Mouse (Mus musculus) midbrain, embryonic 10.5 days (tissue): ENCODE data around the gene 4930402H24Rik. TPM values are rescaled to one million over a fixed set of nuclear protein-coding genes. Genes with fewer than 3 reads are reported as not detected.

Source experiments
- DNase-seq: peaks from one replicate; pipeline ENCODE4 v3.0.0-alpha.2; 2017; ENCODE audit warnings: low spot score
- H3K27ac ChIP-seq: fragments of 300-500 bp; sonication (generic); replicated peaks from 2 replicates; pipeline ENCODE4 v1.5.1; 2016; ENCODE audit warnings: mild to moderate bottlenecking
- H3K27me3 ChIP-seq: fragments of 300-500 bp; sonication (generic); 2 replicates; pipeline ENCODE4 v1.6.1; 2016; ENCODE audit warnings: low read depth, mild to moderate bottlenecking; ENCODE audit not compliant: poor library complexity, severe bottlenecking
- H3K36me3 ChIP-seq: fragments of 300-500 bp; sonication (generic); 2 replicates; pipeline ENCODE4 v1.6.1; 2016; ENCODE audit warnings: mild to moderate bottlenecking, moderate library complexity
- H3K4me1 ChIP-seq: fragments of 300-500 bp; sonication (generic); 2 replicates; pipeline ENCODE4 v1.6.1; 2016
- H3K4me3 ChIP-seq: fragments of 300-500 bp; sonication (generic); 2 replicates; pipeline ENCODE4 v1.5.1; 2016; ENCODE audit warnings: mild to moderate bottlenecking, moderate library complexity
- H3K9me3 ChIP-seq: fragments of 300-500 bp; sonication (generic); replicated peaks from 2 replicates; pipeline ENCODE4 v1.6.1; 2016; ENCODE audit warnings: mild to moderate bottlenecking
- WGBS: fragments of 180-500 bp; shearing (Covaris S2); methylation state at CpG from one replicate; pipeline ENCODE4 v1.1.7; 2016; 5-methylcytosine and 5-hydroxymethylcytosine counted together
- polyA plus RNA-seq: library from polyadenylated mRNA; unstranded; fragments of >200 nt; fragmentation: Nextera tagmentation; extraction: Ambion mirVana; gene quantifications from 2 replicates; pipeline ENCODE4 v1.2.1, GENCODE M21; 2016

4930402H24Rik gene
- polyA plus RNA-seq, 1 experiment from 2014 or later = 28.3 TPM

DNA sequence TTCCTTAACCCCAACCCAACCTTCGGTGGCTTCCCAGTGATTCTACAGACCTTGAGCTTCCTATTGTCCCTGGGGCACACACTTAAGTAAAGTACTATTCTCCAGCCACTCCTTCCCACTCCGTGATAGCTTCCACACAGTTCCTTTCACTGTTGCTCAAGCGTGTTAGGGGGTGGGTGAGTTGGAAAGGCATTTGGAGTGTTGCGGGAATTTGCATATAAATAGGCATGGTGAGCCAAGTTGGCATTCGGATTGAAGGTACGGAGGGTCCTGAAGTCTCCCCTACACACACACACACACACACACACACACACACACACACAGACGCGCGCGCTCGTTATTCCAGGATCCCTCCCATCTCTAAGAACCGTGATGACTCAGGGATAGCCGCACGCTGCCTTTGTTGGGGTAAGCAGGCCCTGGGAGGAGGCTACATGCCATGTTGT, 208.4 kb downstream of the 4930402H24Rik start:
- no peaks in the 10 kb centered on the region for H3K36me3 ChIP-seq
- H3K4me1 ChIP-seq = peaks cover 22% of the 10 kb centered on the region
- 3% methylated on average over 14 of the region's 14 CpGs for WGBS
- peak overlapping the region; percentile 70 for H3K4me3 ChIP-seq
- H3K27ac ChIP-seq = peak overlapping the region; percentile 10
- no peaks in the 10 kb centered on the region for H3K9me3 ChIP-seq
- H3K27me3 ChIP-seq = peaks cover 70% of the 10 kb centered on the region
- DNase-seq = peak; percentile 22

GRCm38 (mm10) chr2:130697153-130697810, 208.9 kb downstream of the 4930402H24Rik start, which contains the start of gene Slc4a11:
TSS of gene Slc4a11 (minus strand) at chr2:130697519.
- H3K4me1 ChIP-seq = peaks cover 22% of the 10 kb centered on the region
- WGBS = under 1% methylated on average over 65 of the region's 65 CpGs
- H3K27me3 ChIP-seq = peaks cover 70% of the 10 kb centered on the region
- DNase-seq = peak; percentile 63
- no peaks in the 10 kb centered on the region for H3K9me3 ChIP-seq
- no peaks in the 10 kb centered on the region for H3K36me3 ChIP-seq
- H3K27ac ChIP-seq = peak within 1 kb of the TSS; percentile 10
- H3K4me3 ChIP-seq = peak within 1 kb of the TSS; percentile 70

GRCm38 (mm10) chr2:130696700-130697152, 209.5 kb downstream of the 4930402H24Rik start:
- peaks cover 22% of the 10 kb centered on the region for H3K4me1 ChIP-seq
- WGBS = under 1% methylated on average over 31 of the region's 31 CpGs
- H3K9me3 ChIP-seq = no peaks in the 10 kb centered on the region
- DNase-seq = no peak
- peak overlapping the region; percentile 70 for H3K4me3 ChIP-seq
- H3K27ac ChIP-seq = no peak overlapping the region
- no peaks in the 10 kb centered on the region for H3K36me3 ChIP-seq
- H3K27me3 ChIP-seq = peaks cover 70% of the 10 kb centered on the region

DNA sequence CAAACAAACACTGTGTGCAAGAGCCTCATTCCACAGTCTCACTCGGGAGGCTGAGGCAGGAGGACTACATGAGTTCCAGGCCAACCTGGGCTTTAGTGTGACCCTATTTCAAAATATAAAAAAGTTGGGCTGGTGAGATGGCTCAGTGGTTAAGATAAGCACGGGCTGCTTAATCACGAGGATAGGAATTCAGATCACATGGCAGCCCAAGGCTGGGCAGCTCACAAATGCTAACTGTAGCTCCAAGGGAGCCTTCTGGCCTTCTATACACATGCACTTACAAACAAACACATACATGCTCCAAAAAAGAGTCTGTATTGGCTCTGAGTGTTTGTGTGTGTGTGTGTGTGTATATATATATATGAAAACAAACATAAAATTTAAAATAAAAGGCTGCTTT, 212.6 kb downstream of the 4930402H24Rik start:
- H3K9me3 ChIP-seq = no peaks in the 10 kb centered on the region
- H3K27me3 ChIP-seq = peaks cover 48% of the 10 kb centered on the region
- WGBS = 46% methylated on average over 3 of the region's 3 CpGs
- H3K4me1 ChIP-seq = peaks cover 22% of the 10 kb centered on the region
- no peak for DNase-seq
- H3K27ac ChIP-seq = no peak overlapping the region
- no peaks in the 10 kb centered on the region for H3K36me3 ChIP-seq
- H3K4me3 ChIP-seq = no peak overlapping the region

DNA sequence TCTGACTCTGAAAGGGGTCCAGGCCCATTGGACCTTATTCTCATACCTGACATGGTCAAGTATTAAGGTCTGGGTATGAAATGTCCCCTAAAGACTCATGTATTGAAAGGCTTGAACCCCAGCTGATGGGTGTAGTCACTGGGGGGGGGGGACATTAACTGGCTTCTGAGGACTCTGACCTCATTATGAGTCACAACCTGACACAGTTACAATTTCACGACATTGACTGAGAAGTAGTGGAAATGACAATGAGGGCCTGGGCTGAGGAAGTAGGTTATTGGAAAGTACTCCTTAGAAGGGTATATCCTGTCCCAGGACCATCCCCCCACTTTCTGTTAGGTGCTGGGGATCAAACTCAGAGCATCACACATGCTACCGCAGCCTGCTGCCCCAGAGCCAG, 217.2 kb downstream of the 4930402H24Rik start:
- Histone ChIP-seq H3K4me1 (no peaks in the 10 kb centered on the region), H3K27me3 (peaks cover 2% of the 10 kb centered on the region), H3K36me3 (peaks cover 28% of the 10 kb centered on the region), H3K27ac (no peak overlapping the region), H3K9me3 (no peaks in the 10 kb centered on the region), H3K4me3 (no peak overlapping the region)
- DNase-seq = no peak
- 80% methylated on average over 2 of the region's 2 CpGs for WGBS

DNA sequence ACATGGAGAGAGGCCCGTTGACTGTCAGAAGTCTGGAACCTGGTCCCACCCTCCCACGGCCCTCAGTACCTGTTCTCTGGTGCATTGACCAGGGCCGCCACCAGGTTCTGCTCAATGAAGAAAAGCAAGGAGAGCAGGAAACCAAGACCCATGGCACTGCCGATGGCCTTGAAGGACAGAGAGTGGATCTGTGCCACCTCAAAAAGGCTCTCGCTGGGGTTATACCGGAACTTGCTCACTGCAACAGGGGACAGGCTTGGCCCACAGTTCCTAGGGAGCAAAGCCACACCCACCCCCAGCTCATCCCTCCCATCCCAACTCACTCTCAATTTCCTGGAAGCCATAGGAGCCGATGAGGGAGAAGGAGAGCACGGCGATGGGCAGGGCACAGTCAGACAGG, 220.8 kb downstream of the 4930402H24Rik start:
- Histone ChIP-seq H3K36me3 (peaks cover 64% of the 10 kb centered on the region), H3K4me3 (no peak overlapping the region), H3K4me1 (no peaks in the 10 kb centered on the region), H3K27ac (no peak overlapping the region), H3K27me3 (no peaks in the 10 kb centered on the region), H3K9me3 (no peaks in the 10 kb centered on the region)
- no peak for DNase-seq
- WGBS = 88% methylated on average over 9 of the region's 9 CpGs

- Histone ChIP-seq H3K27me3 (no peaks in the 10 kb centered on the region), H3K4me1 (no peaks in the 10 kb centered on the region), H3K27ac (no peak overlapping the region), H3K9me3 (no peaks in the 10 kb centered on the region), H3K36me3 (peaks cover 99% of the 10 kb centered on the region), H3K4me3 (no peak overlapping the region)
- DNase-seq = no peak
- WGBS = 88% methylated on average over 3 of the region's 3 CpGs
These were observed 224.7 kb downstream of the 4930402H24Rik start for GRCm38 (mm10) chr2:130681531-130681930.

DNA sequence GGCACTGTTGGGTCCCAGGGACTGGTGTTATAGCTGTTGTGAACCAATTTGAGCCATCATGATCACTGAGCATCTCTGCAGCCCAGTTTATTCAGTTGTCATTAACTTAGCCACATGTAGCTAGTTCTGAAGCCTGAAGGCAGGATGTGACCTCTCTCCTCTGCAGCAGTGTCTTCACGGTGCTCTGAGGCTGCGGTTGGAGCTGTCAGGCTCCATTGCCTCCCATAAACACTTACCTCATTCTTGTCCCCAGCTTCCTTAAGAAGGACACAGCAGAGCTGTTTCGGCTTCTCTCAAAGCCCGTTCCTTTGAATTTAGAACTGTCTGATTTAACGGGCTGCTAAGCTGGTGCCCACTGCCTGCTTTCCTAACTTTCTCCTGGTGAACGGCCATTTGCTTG, 226.3 kb downstream of the 4930402H24Rik start:
- Histone ChIP-seq H3K27ac (no peak overlapping the region), H3K4me3 (no peak overlapping the region), H3K4me1 (no peaks in the 10 kb centered on the region), H3K36me3 (peaks cover 100% of the 10 kb centered on the region), H3K9me3 (no peaks in the 10 kb centered on the region), H3K27me3 (no peaks in the 10 kb centered on the region)
- DNase-seq = no peak
- 92% methylated on average over 6 of the region's 6 CpGs for WGBS

DNA sequence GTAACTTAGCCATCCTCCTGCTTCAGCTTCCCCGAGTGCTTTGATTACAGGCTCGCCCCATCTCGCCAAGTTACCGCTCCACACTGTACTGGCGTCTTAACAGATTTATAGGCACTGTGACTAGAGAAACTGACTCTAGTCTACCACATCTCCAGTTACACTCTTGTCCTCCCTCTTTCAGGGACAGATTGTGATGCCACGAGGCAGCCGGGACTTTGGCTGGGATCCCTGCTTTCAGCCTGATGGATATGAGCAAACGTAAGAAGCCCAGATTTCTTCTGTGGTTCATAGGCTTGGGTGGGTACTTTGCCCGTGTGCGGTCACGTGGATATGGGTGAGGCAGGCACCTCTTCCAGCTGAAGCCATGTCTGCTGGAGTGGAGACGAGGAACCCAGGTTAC, 227.1 kb downstream of the 4930402H24Rik start:
- Histone ChIP-seq H3K9me3 (no peaks in the 10 kb centered on the region), H3K4me3 (no peak overlapping the region), H3K4me1 (no peaks in the 10 kb centered on the region), H3K27ac (no peak overlapping the region), H3K36me3 (peaks cover 100% of the 10 kb centered on the region), H3K27me3 (no peaks in the 10 kb centered on the region)
- 94% methylated on average over 12 of the region's 12 CpGs for WGBS
- DNase-seq = no peak

DNA sequence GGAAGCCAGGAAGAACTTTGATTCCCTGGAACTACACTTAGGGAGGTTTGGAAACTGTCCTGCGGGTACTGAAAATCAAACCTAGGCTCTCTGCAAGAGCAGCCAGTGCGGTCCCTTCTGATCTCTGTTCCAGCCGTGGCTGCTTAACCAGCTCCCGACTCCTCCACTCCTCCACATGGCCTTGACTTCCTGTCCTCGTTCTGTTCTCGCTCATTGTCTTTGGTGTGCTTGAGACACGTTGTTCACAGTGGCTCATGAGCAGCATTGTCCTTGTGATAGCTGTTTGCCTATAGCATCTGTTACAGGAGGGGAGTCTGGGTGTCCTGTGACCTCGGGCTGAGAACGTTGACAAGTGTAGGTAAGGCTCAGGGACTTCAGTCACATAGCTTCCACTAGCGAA, 229.0 kb downstream of the 4930402H24Rik start:
- Histone ChIP-seq H3K36me3 (peaks cover 98% of the 10 kb centered on the region), H3K4me3 (no peak overlapping the region), H3K27me3 (no peaks in the 10 kb centered on the region), H3K27ac (no peak overlapping the region), H3K4me1 (no peaks in the 10 kb centered on the region), H3K9me3 (no peaks in the 10 kb centered on the region)
- WGBS = 93% methylated on average over 10 of the region's 10 CpGs
- DNase-seq = no peak

GRCm38 (mm10) chr2:130667559-130667958, 238.6 kb downstream of the 4930402H24Rik start, which contains the start of gene Itpa:
TSS of gene Itpa (plus strand) at chr2:130667610.
- H3K27ac ChIP-seq = peak within 1 kb of the TSS; percentile 87
- DNase-seq = peak; percentile 92
- under 1% methylated on average over 31 of the region's 31 CpGs for WGBS

DNA sequence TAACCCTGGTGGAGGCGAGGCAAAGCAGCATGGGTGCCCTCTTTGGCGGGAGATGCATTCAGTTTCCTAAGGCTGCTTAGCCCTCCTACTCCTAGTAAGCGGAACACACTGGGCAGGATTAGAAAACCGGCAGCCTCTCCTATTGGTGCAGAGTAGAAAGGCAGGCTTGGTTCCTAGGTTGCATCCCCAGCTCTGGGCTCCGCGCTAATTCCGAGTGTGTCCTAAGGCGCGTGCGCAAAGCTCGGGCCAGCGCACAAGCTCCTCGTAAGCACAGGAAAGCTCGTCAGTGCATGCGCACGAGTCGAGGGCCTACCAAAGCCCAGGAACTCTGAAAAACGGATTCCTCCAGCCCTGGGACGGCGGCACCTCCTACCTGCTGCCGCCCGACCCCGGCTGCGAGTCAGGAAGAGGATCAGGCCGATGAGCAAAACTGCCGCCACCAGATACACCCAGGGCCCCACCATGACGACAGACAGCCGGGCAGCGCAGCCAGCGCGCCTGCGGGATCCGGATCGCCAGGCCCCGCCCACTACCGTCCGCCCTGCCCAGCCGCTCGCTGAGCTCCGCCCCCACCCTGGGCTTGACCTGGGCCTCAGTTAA, 242.0 kb downstream of the 4930402H24Rik start, which contains the start of gene Ddrgk1:
TSS of gene Ddrgk1 (minus strand) at position 558 of the 600 bp plus-strand sequence.
- Histone ChIP-seq H3K9me3 (no peaks in the 10 kb centered on the region), H3K4me3 (peak within 1 kb of the TSS; percentile 71), H3K36me3 (peaks cover 37% of the 10 kb centered on the region), H3K4me1 (peaks cover 45% of the 10 kb centered on the region), H3K27me3 (no peaks in the 10 kb centered on the region), H3K27ac (peak within 1 kb of the TSS; percentile 98)
- WGBS = 0% methylated on average over 40 of the region's 40 CpGs
- peak; percentile 95 for DNase-seq

More at GRCm38 (mm10) chr2:130667559-130667958, 238.6 kb downstream of the 4930402H24Rik start, which contains the start of gene Itpa:
- H3K36me3 ChIP-seq = peaks cover 27% of the 10 kb centered on the region
- H3K4me1 ChIP-seq = peaks cover 46% of the 10 kb centered on the region
- H3K4me3 ChIP-seq = peak within 1 kb of the TSS; percentile 80
- H3K27me3 ChIP-seq = no peaks in the 10 kb centered on the region
- no peaks in the 10 kb centered on the region for H3K9me3 ChIP-seq

DNA sequence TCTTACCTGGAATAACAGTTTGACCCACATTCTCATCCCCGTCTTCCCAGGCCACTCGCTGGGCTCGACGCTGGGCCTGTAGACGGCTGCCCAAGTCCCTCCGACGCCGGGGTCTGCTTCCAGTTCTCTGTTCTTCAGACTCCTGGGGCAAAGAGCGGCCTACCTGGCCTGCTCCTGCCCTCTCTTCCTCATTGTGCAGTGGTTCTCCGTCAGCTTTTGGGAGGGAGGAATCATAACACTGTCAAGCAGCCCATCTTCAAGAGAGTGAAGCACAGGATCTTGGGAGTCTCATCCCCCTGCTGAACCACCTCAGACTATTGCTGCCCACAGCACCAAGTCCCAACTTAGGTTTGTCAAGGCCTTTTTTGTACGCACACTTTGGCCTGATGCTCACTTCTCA, 242.9 kb downstream of the 4930402H24Rik start:
- Histone ChIP-seq H3K4me3 (peak overlapping the region; percentile 71), H3K27ac (peak overlapping the region; percentile 98)
- 90% methylated on average over 11 of the region's 11 CpGs for WGBS

More for the DNA sequence above, 242.9 kb downstream of the 4930402H24Rik start:
- H3K9me3 ChIP-seq = no peaks in the 10 kb centered on the region
- no peak for DNase-seq
- H3K4me1 ChIP-seq = peaks cover 36% of the 10 kb centered on the region
- peaks cover 45% of the 10 kb centered on the region for H3K36me3 ChIP-seq
- no peaks in the 10 kb centered on the region for H3K27me3 ChIP-seq
